Mouse (Mus musculus) layer of hippocampus, adult 9-10 months (tissue): ENCODE measurements around the gene Rnh1.

Experiments used
- DNase-seq: peaks from one replicate; pipeline ENCODE4 v3.0.0; 2022; ENCODE audit warnings: low spot score

The Rnh1 gene

DNA sequence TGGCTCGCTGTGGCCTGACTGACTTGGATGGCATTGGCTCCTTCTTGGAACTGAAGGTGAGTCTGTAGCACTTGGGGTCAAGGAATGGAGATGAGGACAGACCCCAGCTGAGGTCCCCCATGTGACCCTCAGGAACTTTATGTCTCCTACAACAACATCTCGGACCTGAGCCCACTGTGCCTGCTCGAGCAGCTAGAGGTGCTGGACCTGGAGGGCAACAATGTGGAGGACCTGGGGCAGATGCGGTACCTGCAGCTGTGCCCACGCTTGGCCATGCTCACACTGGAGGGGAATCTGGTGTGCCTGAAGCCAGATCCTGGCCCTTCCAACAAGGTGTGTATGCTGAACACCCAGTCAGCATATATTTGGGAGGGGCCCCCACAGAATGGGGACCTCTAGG lies 32.8 kb upstream of the Rnh1 start:
- DNase-seq = no peak

DNA sequence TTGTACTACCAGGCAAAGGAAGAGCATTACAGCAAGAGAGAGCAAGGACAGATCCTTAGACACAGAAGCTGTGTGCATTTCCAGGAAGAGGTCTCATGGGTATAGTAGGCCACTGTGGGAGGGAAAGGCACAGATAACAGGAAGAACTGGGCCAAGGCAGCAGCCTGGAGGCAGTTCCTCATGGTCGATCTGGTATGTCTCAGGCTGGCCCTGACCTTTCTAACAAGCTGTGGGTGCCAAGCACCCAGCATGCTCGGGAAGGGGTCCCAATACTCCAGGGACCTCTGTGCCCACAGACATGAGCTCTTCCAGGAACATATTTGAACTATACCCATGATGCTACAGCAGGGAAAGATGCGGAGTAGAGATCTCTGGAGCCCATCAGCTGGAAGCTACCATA lies 31.9 kb upstream of the Rnh1 start:
- DNase-seq = no peak

DNA sequence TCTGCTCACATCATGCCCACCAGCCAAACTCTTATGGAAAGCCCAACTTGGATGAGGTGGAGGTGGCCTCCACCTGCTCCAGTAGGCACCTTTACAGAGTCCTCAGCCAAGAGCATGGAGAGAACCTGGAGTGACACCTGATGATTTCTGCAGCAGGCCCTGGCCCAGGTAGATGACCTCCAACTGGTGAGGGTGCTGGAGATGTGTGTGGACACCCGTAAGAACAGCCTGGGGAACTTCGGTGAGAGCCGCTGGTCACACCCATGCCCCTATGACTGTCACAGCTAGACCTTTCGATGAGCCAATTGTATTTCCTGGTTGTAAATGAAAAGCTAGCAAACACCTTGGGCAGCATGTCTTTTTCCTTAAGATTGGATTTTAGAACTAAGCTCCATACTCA lies 25.5 kb upstream of the Rnh1 start:
- no peak for DNase-seq

DNA sequence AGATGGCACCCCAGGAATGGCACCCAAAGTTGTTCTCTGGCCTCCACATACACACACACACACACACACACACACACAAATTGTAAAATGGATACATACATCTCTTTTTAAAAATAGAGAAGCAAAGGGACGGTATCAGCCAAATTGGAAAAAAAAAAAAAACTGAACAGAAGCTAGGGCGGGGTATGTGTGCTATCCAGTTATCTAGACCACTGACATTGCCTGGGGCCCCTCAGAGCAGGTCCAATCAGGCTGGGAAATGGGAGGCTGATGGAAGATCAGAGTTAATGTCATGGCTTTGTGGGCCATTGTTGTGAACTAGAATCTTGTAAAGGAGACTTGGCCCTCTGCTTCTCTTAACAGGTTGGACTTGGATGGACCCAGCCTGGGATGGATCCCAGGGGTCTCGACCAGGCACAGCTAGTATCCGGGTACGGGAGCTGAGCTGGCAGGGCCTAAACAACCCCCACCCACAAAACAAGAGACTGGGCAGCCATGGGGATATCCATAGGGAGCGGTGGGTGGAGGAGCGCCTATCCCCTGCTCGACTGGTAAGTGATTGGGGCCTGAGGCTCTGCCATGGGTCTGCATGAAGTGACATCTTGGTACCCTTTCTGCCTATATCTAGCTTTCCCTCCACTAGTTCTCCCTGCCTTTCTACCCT lies 24.1 kb upstream of the Rnh1 start:
- DNase-seq = no peak

DNA sequence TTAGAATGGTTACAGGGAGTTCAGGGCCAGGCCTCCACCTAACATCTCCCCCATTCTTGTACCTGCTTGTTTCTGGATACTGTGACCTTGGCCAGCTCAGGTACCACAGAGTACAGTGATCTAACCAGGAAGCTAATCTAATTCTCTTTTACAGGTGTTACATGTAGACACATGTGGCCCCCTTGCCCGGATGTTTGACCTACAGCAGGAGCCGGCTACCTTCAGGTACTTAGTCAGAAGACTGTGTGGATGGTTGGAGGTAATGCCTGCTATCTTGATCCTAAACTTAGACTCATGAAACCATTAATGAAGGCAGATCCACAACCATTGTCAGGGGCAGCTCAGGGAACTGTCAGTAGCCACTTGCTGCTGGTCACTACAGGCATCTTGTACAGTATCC lies 23.1 kb upstream of the Rnh1 start:
- no peak for DNase-seq

DNA sequence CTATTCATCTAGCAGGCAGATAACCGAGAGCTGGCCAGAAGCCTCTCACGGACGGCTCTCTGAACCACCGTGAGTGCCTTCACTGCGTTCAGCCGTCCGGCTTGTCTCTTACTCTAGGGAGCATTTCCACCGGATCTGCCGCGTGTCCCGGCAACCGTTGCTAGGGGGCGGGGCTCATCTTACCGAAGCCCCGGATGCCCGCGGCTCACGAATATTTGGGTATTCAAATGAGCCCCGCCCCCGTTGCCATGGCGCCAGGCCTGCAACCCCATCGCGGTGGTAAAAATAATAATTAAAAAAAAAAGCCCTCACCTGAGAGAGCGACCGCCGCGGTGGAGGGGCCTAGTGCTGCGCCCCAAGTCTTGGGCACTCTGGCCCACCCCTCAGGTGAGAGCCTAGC lies 22.2 kb upstream of the Rnh1 start:
- DNase-seq = no peak

DNA sequence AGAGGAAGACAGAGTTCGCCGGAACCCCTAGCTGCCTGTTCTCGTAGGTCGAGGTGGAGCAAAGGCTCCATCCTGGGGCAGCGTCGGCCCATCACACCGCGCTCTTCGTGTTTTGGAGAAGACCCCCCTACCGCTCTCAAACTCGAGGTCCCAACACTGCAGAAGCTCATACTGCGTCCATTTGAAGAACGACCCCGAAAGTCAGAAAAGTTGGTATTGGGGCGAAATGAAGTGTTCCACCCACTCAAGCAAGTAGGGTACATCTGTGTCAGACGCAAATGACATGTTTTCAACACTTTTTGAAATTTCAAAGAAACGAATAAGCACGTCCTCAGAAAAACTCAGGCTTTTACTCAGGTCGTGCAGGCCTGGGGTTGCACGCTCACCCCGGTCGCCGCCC lies 21.8 kb upstream of the Rnh1 start:
- DNase-seq = no peak

DNA sequence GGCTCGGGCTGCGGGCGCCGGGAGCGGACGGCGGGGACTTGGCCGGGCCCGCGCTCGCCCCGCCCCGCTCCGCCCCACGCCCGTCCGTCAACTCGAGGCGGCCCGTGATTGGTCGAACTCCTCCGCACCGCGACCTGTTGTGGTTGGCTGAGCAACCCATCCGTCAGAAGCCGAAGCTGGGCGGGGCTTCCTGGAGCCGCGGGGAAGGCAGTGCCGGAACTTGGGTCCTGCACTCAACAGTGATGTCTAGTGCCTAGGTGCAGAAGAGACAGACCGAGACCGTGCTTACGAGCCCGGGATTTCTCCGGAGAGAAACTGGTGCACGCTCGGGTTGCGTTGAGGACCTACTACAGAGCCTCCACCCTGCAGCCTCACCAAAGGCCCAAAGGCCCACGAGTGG lies 21.3 kb upstream of the Rnh1 start, which contains the start of the genes Hras and Lrrc56:
Gene Hras (minus strand): TSS at position 58 of the 400 bp plus-strand sequence.
Gene Lrrc56 (plus strand): TSS at position 210 of the 400 bp plus-strand sequence.
- peak; percentile 90 for DNase-seq

DNA sequence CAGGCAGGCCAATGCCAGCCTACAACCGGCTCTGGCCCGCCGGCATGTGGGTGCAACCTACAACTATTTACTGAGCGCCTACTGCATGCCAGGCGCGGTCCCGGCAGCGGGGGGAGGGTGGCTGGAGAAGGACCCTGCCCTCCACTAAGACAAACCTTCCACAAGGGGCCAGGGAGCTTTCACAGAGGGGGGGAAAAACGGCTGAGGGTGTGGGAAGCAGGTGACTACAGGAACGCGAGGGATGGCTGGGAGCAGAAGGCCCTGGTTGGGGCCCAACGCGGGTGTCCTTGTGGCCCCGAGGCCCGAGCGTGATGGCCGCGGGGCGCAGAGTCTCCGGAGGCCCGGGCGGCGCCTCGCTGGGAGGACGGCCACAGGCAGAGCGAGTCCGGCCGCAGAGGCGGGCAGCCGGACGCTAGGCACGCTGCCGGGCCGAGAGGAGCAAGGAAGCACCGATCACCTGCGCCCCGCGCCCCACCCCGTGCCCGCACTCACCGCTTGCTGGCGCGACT lies 20.7 kb upstream of the Rnh1 start:
- DNase-seq = no peak

DNA sequence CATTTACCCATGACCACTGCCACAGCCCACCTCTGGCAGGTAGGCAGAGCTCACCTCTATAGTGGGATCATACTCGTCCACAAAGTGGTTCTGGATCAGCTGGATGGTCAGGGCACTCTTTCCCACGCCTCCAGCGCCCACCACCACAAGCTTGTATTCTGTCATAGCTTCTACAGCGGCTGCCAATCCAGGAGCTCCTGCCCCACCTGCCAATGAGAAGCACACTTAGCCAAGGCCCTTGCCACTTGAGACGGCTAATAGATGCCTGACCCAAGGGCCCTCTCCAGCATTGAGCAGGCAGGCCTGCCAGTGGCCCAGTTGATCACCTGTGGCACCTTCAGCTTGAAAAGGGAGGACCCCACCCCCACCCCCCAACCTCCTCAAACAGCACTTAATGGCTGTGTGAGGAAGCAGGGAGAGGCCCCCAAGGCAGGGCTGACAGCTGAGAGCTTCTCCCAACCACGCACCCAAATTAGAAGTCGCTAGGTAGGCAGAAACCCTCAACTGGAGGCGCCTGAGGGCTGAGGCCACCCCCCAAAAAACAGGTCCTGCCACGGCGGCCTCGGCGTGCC lies 20.2 kb upstream of the Rnh1 start:
- no peak for DNase-seq

DNA sequence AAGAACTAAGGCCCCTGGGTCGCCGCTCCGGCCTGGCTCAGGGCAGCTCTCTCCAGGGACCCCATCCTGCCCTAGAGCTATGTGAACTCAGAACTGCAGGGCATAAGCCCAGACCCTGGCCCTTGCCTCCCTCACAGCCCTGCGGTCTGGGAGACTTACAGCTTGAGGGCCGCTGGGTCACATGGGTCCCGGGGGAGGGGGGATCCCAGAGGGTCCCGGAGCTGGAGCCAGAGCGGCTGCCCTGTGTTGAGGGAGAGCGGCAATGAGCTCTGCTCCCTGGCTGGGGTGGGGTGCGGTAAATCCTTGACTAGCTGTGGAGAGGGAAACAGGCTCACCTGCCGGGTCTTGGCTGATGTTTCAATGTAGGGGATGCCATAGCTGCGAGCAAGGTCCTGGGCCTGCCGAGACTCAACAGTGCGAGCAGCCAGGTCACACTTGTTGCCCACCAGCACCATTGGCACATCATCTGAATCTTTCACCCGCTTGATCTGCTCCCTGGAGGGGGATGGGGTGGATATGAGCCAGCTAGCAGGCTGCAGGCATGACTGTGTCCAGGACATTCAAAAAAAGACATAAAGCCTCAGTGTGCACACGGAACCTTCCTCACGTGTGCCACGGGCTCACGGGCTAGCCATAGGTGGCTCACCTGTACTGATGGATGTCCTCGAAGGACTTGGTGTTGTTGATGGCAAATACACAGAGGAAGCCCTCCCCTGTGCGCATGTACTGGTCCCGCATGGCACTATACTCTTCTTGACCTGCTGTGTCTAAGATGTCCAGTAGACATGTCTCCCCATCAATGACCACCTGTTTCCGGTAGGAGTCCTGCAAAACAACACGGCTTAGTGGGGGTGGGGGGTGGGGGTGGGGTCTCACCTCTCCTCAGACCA lies 19.4 kb upstream of the Rnh1 start:
- DNase-seq = no peak

DNA sequence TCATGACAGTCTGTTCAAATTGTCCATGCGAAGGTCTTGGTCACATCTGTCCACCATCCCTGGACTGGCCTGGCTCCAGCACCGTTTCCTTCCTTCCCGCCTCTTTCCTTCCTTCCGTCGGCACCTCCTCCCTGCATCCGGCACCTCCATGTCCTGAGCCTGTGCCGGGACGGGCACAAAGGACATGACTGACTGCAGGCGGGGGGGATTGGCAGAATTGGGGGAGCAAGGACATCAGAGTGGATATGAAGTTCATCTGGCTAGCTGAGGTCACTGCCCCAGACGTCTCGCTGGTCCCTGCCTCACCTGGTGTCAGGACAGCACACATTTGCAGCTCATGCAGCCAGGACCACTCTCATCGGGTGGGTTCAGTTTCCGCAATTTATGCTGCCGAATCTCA lies 18.4 kb upstream of the Rnh1 start:
- DNase-seq = no peak

DNA sequence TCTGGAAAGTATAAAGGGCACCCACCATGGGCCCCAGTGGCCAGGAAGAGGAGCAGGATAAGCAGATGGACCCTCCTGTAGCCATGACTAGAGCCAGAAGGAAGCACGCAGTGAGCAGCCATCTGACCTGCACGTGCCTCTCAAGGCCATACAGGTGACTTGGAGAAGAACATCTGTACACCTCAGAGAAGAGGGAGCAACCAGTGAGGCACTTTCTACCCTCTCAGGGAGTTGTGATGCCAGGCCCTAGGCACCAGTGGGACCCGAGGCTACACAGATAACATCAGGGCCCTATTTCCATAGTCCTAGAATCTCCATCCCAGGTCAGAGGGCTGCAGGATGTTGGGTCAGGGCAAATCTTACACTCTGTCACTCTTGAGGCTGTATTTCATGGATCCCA lies 17.6 kb upstream of the Rnh1 start:
- no peak for DNase-seq

DNA sequence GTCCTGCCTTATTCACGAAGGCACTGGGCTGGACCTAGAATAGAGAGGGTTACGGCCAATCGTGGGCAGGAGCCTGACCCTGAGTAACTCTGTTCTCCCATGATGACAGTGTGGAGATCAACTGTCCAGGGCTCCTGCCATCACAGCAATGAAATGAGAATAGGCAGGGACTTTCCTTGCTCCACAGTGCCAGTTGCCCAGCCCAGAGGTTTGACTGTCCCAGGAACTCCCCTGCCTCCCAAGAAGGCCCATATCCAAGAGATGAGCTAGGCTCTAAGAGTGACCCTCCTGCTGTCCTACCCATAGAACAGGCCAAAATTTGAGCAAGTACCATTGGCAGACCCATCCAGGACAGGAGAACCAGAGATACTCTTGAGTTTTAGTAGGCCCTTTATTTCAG lies 16.1 kb upstream of the Rnh1 start:
- DNase-seq = no peak

DNA sequence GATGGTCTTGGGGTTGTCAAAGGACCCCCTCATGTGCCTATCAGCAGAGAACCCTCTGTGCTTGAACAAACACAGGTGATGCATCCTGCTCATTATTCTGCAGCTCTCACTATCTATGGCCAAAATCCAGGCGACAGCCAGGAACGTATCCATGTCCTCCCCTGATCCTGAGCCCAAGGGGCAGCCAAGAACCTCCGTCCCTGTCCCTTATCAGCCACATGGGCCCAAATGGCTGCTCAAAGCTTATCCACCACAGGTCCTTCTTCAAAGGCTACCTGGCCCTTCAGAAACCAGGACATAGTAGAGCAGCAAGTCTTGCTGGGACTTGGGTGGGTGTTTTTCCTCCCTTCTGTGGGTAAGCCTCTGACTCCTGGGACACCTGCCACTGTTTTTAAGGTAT lies 15.5 kb upstream of the Rnh1 start:
- DNase-seq = no peak

DNA sequence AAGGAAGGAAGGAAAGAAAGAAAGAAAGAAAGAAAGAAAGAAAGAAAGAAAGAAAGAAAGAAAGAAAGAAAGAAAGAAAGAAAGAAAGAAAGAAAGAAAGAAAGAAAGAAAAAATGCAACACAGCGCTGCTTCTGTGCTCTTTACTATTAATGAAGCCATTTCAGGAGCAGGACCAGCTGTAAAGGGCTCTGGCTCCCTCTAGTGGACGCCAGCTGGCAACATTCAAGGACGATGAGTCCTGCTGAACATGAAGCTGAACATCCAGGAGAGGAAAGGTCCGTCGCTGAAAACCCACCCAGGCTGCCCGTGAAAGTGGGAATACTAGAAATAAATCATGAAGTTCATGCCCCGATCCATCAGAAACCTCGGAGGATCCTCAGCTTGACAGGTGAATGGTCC lies 3.5 kb upstream of the Rnh1 start:
- DNase-seq = peak; percentile 87

DNA sequence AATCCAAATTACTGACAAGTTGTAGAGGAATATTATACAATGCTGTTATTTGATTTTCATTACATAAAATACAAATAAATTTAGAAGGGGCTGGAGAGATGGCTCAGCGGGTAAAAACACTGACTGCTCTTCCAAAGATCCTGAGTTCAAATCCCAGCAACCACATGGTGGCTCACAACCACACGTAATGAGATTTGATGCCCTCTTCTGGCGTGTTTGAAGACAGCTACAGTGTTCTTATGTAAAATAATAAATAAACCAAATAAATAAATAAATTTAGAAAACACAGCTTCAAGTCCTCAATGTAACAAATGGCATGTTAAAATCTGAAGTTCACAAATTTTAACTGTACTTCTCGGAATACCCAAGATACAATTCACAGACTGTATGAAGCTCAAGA lies 2.4 kb upstream of the Rnh1 start:
- DNase-seq = no peak

DNA sequence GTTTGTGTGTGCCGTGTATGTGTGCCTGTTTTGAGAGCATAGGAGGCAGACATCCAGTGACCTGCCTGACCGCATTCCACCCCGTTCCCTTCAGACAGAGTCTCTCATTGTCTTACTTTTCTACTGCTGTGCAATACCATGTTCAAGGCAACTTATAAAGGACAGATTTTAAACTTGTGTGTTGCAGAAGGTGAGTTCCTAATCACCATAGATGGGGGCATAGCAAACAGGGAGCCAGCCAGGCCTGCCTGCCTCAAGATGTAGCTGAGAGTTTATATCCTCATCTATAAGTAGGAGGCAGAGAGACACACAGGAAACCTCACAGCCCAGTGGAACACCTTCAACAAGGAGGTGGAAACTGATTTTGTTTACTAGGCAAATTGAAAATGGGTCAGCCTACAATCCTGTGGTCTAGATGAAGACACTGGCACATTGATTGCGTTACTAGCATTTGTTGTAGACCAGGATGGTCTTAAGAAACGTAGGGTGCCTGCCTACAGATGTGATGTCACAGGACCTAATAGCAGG lies 730 bp upstream of the Rnh1 start:
- DNase-seq = no peak

DNA sequence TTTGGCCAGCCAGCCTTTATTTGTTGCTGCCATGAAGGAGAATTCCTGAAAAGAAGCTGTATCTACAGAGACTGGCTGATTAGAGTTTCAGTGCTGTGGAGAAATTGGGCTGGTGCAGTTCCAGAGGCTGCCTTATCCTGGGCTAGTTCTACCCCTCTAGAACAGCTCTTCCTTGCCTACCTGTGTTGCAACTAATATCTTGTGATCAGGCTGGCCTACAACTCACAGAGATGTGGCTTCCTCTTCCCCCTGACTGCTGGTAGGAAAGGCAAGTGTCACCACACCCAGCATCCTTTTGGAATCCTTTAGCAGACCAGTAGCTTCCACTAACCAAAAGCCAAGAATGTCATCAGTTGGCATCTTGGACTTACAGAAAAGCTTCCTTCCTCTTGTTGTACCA lies 2.8 kb downstream of the Rnh1 start:
- DNase-seq = no peak

DNA sequence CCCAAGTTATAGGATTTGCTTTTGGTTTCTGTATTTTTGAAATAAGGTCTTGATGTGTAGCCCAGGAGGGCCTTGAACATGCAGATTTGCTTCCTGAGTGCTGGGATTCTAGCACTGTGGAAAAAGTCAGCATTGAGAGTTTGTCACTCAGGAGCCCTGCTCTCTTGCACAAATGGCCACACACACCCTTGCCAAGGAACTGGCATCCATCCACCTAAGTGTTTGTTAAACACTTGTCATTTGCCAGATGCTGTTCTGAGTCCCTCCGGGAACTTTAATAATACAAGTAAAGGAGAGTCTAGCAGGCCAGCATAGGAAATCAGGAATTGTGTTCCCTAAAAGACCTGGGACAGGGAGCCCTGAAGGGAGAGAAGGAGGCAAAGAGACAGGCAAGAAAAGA lies 3.4 kb downstream of the Rnh1 start:
- no peak for DNase-seq

DNA sequence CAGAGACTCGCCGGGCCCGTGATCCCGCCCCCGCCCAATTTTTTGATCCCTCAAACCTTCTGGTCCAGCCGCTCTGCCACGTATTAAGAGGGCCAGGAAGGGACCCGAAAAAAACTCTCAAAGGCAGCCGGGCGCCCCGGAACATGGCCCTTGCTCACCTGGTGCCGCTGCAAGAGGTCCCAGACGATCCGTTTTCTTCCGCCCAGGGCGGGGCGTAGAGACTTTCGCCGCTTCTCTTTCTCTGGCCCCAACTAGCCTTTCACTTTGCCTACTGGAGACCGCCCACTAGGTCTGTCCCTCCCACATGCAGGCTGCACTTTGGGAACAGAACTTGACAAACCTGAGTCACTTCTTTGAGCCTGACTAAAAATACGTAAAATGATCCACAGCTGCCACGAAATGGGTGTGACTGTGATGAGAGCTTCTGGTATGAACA lies 4.1 kb downstream of the Rnh1 start:
- DNase-seq = no peak

DNA sequence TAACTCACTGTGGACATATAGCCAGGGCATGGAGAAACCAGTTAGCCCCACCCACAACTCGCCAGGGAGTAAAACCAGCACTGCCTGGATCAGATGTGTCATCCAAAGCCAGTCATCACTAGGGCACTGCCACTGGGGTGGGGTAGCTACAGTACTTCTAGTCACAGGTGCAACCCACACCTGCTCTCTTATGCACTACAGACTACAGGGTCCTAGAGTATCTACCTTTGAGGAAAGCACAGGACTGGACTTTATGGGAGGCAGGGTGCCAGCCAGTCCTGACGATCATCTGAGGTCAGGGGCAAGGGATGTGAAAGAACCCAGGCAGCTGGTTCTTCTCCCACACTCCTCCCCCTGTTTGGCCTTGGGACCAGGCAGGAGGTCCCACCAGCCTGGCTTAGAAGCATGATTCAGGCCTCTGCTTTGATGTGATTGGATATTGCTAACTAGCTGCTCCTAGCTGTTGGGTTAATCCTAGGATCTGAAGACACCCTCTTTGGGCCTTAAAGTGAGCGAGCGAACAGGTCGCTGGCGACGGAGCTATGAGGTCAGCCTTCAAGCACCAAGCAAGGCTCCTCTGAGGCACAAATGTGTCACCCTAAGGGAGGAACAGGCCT lies 4.6 kb downstream of the Rnh1 start:
- no peak for DNase-seq
